Mouse (Mus musculus) retina, postnatal 7 days (tissue): ENCODE results near the gene Gm42742.

Source experiments
- DNase-seq: peaks from one replicate; pipeline ENCODE4 v3.0.0-alpha.2; 2012; ENCODE audit warnings: low read depth, low spot score

Gm42742 gene

GRCm38 (mm10) chr7:127003620-127004019 lies 17.3 kb downstream of the Gm42742 start:
- DNase-seq = no peak

GRCm38 (mm10) chr7:126999568-126999967 lies 21.3 kb downstream of the Gm42742 start:
- no peak for DNase-seq

GRCm38 (mm10) chr7:126996449-126996848 lies 24.4 kb downstream of the Gm42742 start:
- no peak for DNase-seq

- no peak for DNase-seq
Observed at GRCm38 (mm10) chr7:126988816-126989215, 32.1 kb downstream of the Gm42742 start.

GRCm38 (mm10) chr7:126986319-126986718 lies 34.6 kb downstream of the Gm42742 start:
- peak; percentile 25 for DNase-seq

GRCm38 (mm10) chr7:126984667-126985444 lies 36.0 kb downstream of the Gm42742 start:
- DNase-seq = no peak

GRCm38 (mm10) chr7:126983113-126983512 lies 37.8 kb downstream of the Gm42742 start:
- no peak for DNase-seq

- no peak for DNase-seq
Observed at GRCm38 (mm10) chr7:126982054-126982453, 38.8 kb downstream of the Gm42742 start.

GRCm38 (mm10) chr7:126981601-126982000 lies 39.3 kb downstream of the Gm42742 start:
- no peak for DNase-seq

GRCm38 (mm10) chr7:126978841-126979240 lies 42.1 kb downstream of the Gm42742 start:
- no peak for DNase-seq

- DNase-seq = no peak
Observed at GRCm38 (mm10) chr7:126976878-126977459, 43.9 kb downstream of the Gm42742 start.

GRCm38 (mm10) chr7:126975950-126976866 lies 44.7 kb downstream of the Gm42742 start, which contains the start of gene Cdiptos:
Gene Cdiptos (minus strand): TSS chr7:126976098.
- peak; percentile 94 for DNase-seq

- DNase-seq = no peak
Observed at GRCm38 (mm10) chr7:126975893-126975949, 45.2 kb downstream of the Gm42742 start, which contains the start of gene Cdipt. Gene Cdipt (plus strand): TSS chr7:126975914.

GRCm38 (mm10) chr7:126975493-126975892 lies 45.4 kb downstream of the Gm42742 start:
- no peak for DNase-seq

GRCm38 (mm10) chr7:126967361-126967760 lies 53.5 kb downstream of the Gm42742 start:
- DNase-seq = no peak

- no peak for DNase-seq
Observed at GRCm38 (mm10) chr7:126965568-126965967, 55.3 kb downstream of the Gm42742 start.
